Mouse (Mus musculus): Measurements from ENCODE around the gene Slc35d2. TPM values are rescaled to one million over a fixed set of nuclear protein-coding genes. Genes with fewer than 3 reads are reported as not detected.
A peak's percentile ranks its signal among the peaks of the same experiment; 100 is the strongest.

The Slc35d2 gene
- polyA plus RNA-seq, 2 experiments, result 6.0 to 8.3 TPM

- TF ChIP-seq POLR2A (IDR thresholded peaks at IDR 0.05; ENCODE audit: borderline replicate concordance, extremely low read depth, insufficient read depth, insufficient read length), result no peak
- Histone ChIP-seq H3K4me1 (ENCODE audit: control insufficient read depth, insufficient read depth, low read length) (peaks cover 17% of the 10 kb centered on the region), H3K9ac (ENCODE audit: low read depth, low read length, severe bottlenecking) (peak overlapping the region; percentile 36), H3K27ac (replicated peaks; ENCODE audit: low read depth, low read length) (no peak overlapping the region; the same call in 1 of the 2 replicates), H3K27me3 (ENCODE audit: control insufficient read depth, insufficient read depth, low read length) (no peaks in the 10 kb centered on the region), H3K4me2 (replicated peaks; ENCODE audit: low read depth, low read length, severe bottlenecking) (peak overlapping the region; percentile 65), H3K9me3 (ENCODE audit: control insufficient read depth, low read length) (no peaks in the 10 kb centered on the region), H3K4me3 (replicated peaks; ENCODE audit: low read length) (peak overlapping the region; percentile 89), H3K36me3 (ENCODE audit: control insufficient read depth, insufficient read depth, low read length) (no peaks in the 10 kb centered on the region)
- under 1% methylated on average over 16 of the region's 18 CpGs for WGBS
- peak; percentile 7 for ATAC-seq (ENCODE audit: low FRiP score, low read depth)
- DNase-seq (ENCODE audit: low spot score), result peak; percentile 68
These were observed 24.6 kb upstream of the Slc35d2 start for GRCm38 (mm10) chr13:64153751-64154267.

DNA sequence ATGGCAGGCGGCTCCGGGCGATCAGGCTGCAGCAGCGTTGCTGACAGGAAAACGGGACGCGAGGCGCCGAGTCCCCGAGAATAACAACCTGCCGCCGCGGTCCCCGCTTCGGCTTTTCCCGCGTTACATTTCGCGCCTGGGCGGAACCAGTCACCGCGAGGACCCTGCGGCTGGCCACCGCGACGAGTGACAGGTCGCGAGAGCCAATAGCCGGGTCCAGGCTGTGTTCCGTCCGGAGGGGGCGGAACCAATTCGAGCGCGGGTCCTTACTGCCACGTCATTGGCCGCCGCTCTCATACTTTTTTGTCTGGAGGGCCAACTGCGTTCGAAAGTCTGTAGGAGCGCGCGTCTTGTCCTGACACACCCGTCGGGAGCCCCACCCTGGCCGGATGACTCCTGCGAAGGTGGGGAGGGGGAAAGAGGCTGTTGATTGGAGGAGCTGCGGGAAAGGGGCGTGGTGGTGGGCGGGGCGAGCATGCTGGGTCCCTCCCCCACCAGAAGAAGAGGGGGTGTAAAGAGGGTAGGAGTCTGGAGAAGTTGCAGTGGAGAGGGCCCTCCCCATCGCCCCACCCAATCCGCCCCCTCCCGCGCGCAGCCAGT is 24.0 kb upstream of the Slc35d2 start, which contains the start of gene Zfp367:
TSS of gene Zfp367 (minus strand) at position 120 of the 600 bp plus-strand sequence.
- no peaks in the 10 kb centered on the region for H3K36me3 ChIP-seq (ENCODE audit: control insufficient read depth, insufficient read depth, low read length)
- ATAC-seq (ENCODE audit: low FRiP score, low read depth) (peak; percentile 94), DNase-seq (ENCODE audit: low spot score) (peak; percentile 99)
- H3K4me2 ChIP-seq (replicated peaks; ENCODE audit: low read depth, low read length, severe bottlenecking), result peak within 1 kb of the TSS; percentile 85
- H3K4me1 ChIP-seq (ENCODE audit: control insufficient read depth, insufficient read depth, low read length), result peaks cover 17% of the 10 kb centered on the region
- H3K4me3 ChIP-seq (replicated peaks; ENCODE audit: low read length), result peak within 1 kb of the TSS; percentile 89
- H3K27ac ChIP-seq (replicated peaks; ENCODE audit: low read depth, low read length), result peak within 1 kb of the TSS; percentile 85
- H3K9ac ChIP-seq (ENCODE audit: low read depth, low read length, severe bottlenecking), result peak within 1 kb of the TSS; percentile 69
- under 1% methylated on average over 55 of the region's 56 CpGs for WGBS
- H3K9me3 ChIP-seq (ENCODE audit: control insufficient read depth, low read length), result no peaks in the 10 kb centered on the region
- no peaks in the 10 kb centered on the region for H3K27me3 ChIP-seq (ENCODE audit: control insufficient read depth, insufficient read depth, low read length)
- TF ChIP-seq POLR2A (IDR thresholded peaks at IDR 0.05; ENCODE audit: borderline replicate concordance, extremely low read depth, insufficient read depth, insufficient read length), result 0 out of 2 replicates have a peak, but pooled peaks have one; percentile 48

DNA sequence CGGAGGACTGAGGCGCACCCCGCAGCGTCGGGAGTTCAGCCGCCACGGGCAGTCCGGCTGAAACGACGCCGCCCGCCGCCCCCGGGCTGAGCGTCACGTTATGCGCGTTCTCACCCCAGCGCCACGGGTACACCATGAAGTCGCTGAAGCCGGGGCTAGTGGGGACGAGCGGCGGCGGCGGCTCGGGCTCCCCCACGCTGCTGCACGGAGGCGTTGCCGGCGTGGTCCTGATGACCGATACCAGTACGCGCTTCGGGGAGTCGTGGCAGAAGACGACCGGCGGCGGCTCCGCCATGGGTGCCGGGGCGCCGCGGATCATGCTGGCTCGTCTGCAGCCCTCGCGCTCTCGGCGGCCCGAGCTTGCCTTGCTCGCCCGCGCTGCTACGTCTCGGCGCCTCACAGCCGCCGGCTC is 23.5 kb upstream of the Slc35d2 start:
- no peak for TF ChIP-seq POLR2A (IDR thresholded peaks at IDR 0.05; ENCODE audit: borderline replicate concordance, extremely low read depth, insufficient read depth, insufficient read length)
- Histone ChIP-seq H3K36me3 (ENCODE audit: control insufficient read depth, insufficient read depth, low read length) (no peaks in the 10 kb centered on the region), H3K27ac (replicated peaks; ENCODE audit: low read depth, low read length) (peak overlapping the region; percentile 85), H3K9ac (ENCODE audit: low read depth, low read length, severe bottlenecking) (peak overlapping the region; percentile 69), H3K27me3 (ENCODE audit: control insufficient read depth, insufficient read depth, low read length) (no peaks in the 10 kb centered on the region), H3K9me3 (ENCODE audit: control insufficient read depth, low read length) (no peaks in the 10 kb centered on the region), H3K4me3 (replicated peaks; ENCODE audit: low read length) (peak overlapping the region; percentile 89), H3K4me1 (ENCODE audit: control insufficient read depth, insufficient read depth, low read length) (peaks cover 17% of the 10 kb centered on the region), H3K4me2 (replicated peaks; ENCODE audit: low read depth, low read length, severe bottlenecking) (peak overlapping the region; percentile 85)
- ATAC-seq (ENCODE audit: low FRiP score, low read depth) (peak; percentile 1; the same call in 1 of the 2 replicates), DNase-seq (ENCODE audit: low spot score) (no peak)
- WGBS, result under 1% methylated on average over 51 of the region's 61 CpGs

DNA sequence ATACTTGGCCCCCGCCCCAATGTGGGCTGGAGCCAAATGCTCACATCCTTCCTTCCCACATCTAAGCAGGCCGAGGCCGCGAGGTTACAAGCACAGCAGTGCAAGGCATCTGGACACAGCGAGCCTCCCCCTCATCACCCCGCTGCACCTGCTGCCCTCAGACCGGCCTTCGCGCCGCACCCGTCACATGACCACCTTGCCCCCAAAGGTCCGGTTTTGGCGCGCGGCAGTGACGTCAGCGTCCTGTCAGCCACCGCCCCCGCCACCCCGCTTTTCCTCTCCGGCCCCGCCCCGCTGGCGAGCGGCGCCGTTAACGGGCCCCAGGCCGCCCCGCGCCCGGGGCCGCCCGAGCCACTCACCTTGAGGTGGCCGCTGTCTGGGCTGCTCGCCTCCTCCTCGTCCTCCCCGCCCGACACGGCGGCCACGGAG is 23.1 kb upstream of the Slc35d2 start:
- H3K9ac ChIP-seq (ENCODE audit: low read depth, low read length, severe bottlenecking), result peak overlapping the region; percentile 69
- no peaks in the 10 kb centered on the region for H3K36me3 ChIP-seq (ENCODE audit: control insufficient read depth, insufficient read depth, low read length)
- peak overlapping the region; percentile 89 for H3K4me3 ChIP-seq (replicated peaks; ENCODE audit: low read length)
- ATAC-seq (ENCODE audit: low FRiP score, low read depth) (peak; percentile 7), DNase-seq (ENCODE audit: low spot score) (peak; percentile 86)
- H3K27me3 ChIP-seq (ENCODE audit: control insufficient read depth, insufficient read depth, low read length), result no peaks in the 10 kb centered on the region
- H3K4me2 ChIP-seq (replicated peaks; ENCODE audit: low read depth, low read length, severe bottlenecking), result peak overlapping the region; percentile 85
- H3K9me3 ChIP-seq (ENCODE audit: control insufficient read depth, low read length), result no peaks in the 10 kb centered on the region
- H3K4me1 ChIP-seq (ENCODE audit: control insufficient read depth, insufficient read depth, low read length), result peaks cover 17% of the 10 kb centered on the region
- under 1% methylated on average over 26 of the region's 42 CpGs for WGBS
- no peak for TF ChIP-seq POLR2A (IDR thresholded peaks at IDR 0.05; ENCODE audit: borderline replicate concordance, extremely low read depth, insufficient read depth, insufficient read length)
- H3K27ac ChIP-seq (replicated peaks; ENCODE audit: low read depth, low read length), result peak overlapping the region; percentile 85

DNA sequence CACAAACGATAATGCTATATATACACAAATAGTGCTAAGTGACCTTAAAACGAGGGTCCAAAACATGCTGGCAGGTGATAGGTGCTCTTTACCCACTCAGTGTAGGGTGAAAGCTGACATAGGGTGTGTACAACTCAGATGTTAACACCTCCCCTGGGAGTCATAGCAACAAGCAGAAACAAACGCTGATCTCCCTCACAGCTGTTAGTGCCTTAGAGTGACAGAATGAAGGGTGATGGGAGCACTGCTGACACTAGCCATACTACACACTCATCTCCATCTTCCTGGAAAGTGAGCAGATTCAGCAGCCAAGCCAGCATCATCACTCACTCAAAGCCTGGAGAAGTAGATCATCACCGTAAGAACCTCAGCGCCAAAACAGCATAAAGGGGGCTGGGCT is 21.0 kb upstream of the Slc35d2 start:
- no peak for TF ChIP-seq POLR2A (IDR thresholded peaks at IDR 0.05; ENCODE audit: borderline replicate concordance, extremely low read depth, insufficient read depth, insufficient read length)
- Histone ChIP-seq H3K9me3 (ENCODE audit: control insufficient read depth, low read length) (no peaks in the 10 kb centered on the region), H3K36me3 (ENCODE audit: control insufficient read depth, insufficient read depth, low read length) (no peaks in the 10 kb centered on the region), H3K4me3 (replicated peaks; ENCODE audit: low read length) (no peak overlapping the region), H3K27me3 (ENCODE audit: control insufficient read depth, insufficient read depth, low read length) (no peaks in the 10 kb centered on the region), H3K27ac (replicated peaks; ENCODE audit: low read depth, low read length) (no peak overlapping the region), H3K4me2 (replicated peaks; ENCODE audit: low read depth, low read length, severe bottlenecking) (no peak overlapping the region), H3K4me1 (ENCODE audit: control insufficient read depth, insufficient read depth, low read length) (peaks cover 13% of the 10 kb centered on the region), H3K9ac (ENCODE audit: low read depth, low read length, severe bottlenecking) (no peak overlapping the region; the same call in 1 of the 2 replicates)
- DNase-seq (ENCODE audit: low spot score) (no peak), ATAC-seq (ENCODE audit: low FRiP score, low read depth) (no peak)
- WGBS, result 73% methylated on average over 5 of the region's 5 CpGs
